Mouse (Mus musculus) liver, postnatal 0 days (tissue): ENCODE results near the gene Syce3.

Experiments
- CTCF ChIP-seq: sonication (generic); IDR thresholded peaks from 2 replicates; pipeline ENCODE4 v1.5.1; 2016; ENCODE audit warnings: antibody characterized with exemption, low read depth
- EP300 ChIP-seq: IDR thresholded peaks from 2 replicates; pipeline ENCODE4 v1.6.1; 2016; ENCODE audit warnings: antibody characterized with exemption, low read depth, mild to moderate bottlenecking

GRCm38 (mm10) chr15:89425711-89426121, 15.4 kb upstream of the Syce3 start, which contains the start of gene Cpt1b:
- TF ChIP-seq CTCF = no peak
- peak; percentile 60 for TF ChIP-seq EP300
